Mouse (Mus musculus) cerebellum, adult 2 months (tissue): ENCODE results near the gene Pex11g.

Experiments used
- CTCF ChIP-seq: fragments of 200-500 bp; IDR thresholded peaks from 2 replicates; pipeline ENCODE4 v1.5.1; 2011; ENCODE audit warnings: low read depth, mild to moderate bottlenecking, control low read depth, low read length, moderate library complexity, borderline replicate concordance; ENCODE audit not compliant: insufficient read depth
- POLR2A ChIP-seq: fragments of 200-500 bp; IDR thresholded peaks from 2 replicates; pipeline ENCODE4 v1.6.1; 2011; ENCODE audit warnings: low read length, control low read depth, borderline replicate concordance; ENCODE audit not compliant: insufficient read depth

DNA sequence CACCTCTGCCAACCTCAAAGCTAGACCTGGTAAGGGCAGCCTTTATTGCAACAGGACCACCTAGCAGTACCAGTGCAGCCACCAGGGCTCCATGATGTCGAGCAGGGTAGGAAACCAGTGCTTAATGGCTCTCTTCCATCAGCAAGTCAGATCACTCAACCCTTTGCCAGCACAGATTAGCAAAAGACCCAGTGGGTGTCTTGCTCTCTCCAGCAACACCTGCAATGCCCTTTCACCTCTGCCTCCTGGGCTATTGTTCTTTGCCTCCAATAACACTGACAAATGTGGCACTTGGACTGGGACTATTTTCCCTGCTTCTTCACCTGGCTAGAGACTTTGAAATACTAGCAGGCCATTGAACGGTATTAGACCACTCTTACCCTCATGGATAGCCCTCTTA is 18.3 kb downstream of the Pex11g start:
- TF ChIP-seq CTCF (no peak), POLR2A (no peak)
